Mouse (Mus musculus): Measurements from ENCODE around the gene Nr2c1.

GRCm38 (mm10) chr10:94117916-94118315 lies 29.9 kb upstream of the Nr2c1 start:
- TF ChIP-seq CTCF (IDR thresholded peaks at IDR 0.05; ENCODE audit: control insufficient read depth, insufficient read depth, insufficient replicate concordance, low read depth, low read length) (no peak), POLR2A (IDR thresholded peaks at IDR 0.05; ENCODE audit: control insufficient read depth, low read depth, low read length) (no peak)

Data from testis, adult 2 months (tissue).